Mouse (Mus musculus) kidney, embryonic 14.5 days (tissue): ENCODE measurements around the gene Kpna7. TPM values are rescaled to one million over a fixed set of nuclear protein-coding genes. Genes with fewer than 3 reads are reported as not detected.
A peak's percentile ranks its signal among the peaks of the same experiment; 100 is the strongest.

Experiments
- ATAC-seq: fragments of 200-750 bp; cut with Nextera tagmentation; 2 replicates; pipeline ENCODE4 v1.8.0; 2017; ENCODE audit warnings: moderate number of reproducible peaks, mild to moderate bottlenecking, moderate TSS enrichment, moderate library complexity; ENCODE audit not compliant: low FRiP score, low TSS enrichment
- H3K27ac ChIP-seq: fragments of 300-500 bp; sonication (generic); 2 replicates; pipeline ENCODE4 v1.5.1; 2014; ENCODE audit warnings: low read depth, mild to moderate bottlenecking, low read length, moderate library complexity, mixed read lengths
- H3K27me3 ChIP-seq: fragments of 300-500 bp; sonication (generic); 2 replicates; pipeline ENCODE4 v1.6.1; 2014; ENCODE audit warnings: mild to moderate bottlenecking, low read length; ENCODE audit not compliant: control insufficient read depth, insufficient read depth
- H3K36me3 ChIP-seq: fragments of 300-500 bp; sonication (generic); 2 replicates; pipeline ENCODE4 v1.6.1; 2014; ENCODE audit warnings: low read length, mixed read lengths; ENCODE audit not compliant: control insufficient read depth, insufficient read depth
- H3K4me1 ChIP-seq: fragments of 300-500 bp; sonication (generic); 2 replicates; pipeline ENCODE4 v1.6.1; 2014; ENCODE audit warnings: low read length, mixed read lengths; ENCODE audit not compliant: control insufficient read depth, insufficient read depth
- H3K4me2 ChIP-seq: fragments of 300-500 bp; sonication (generic); replicated peaks from 2 replicates; pipeline ENCODE4 v1.6.1; 2014; ENCODE audit warnings: low read depth, mild to moderate bottlenecking, low read length
- H3K4me3 ChIP-seq: fragments of 300-500 bp; sonication (generic); 2 replicates; pipeline ENCODE4 v1.5.1; 2014; ENCODE audit warnings: mild to moderate bottlenecking, low read length
- H3K9ac ChIP-seq: fragments of 300-500 bp; sonication (generic); 2 replicates; pipeline ENCODE4 v1.6.1; 2014; ENCODE audit warnings: low read depth, mild to moderate bottlenecking, low read length, moderate library complexity
- H3K9me3 ChIP-seq: fragments of 300-500 bp; sonication (generic); 2 replicates; pipeline ENCODE4 v1.6.1; 2016; ENCODE audit warnings: low read length; ENCODE audit not compliant: control insufficient read depth
- WGBS: fragments of 180-500 bp; shearing (Covaris S2); extraction: QIAGEN DNeasy Blood & Tissue Kit; methylation state at CpG from one replicate; pipeline ENCODE4 v1.1.7; 2014; 5-methylcytosine and 5-hydroxymethylcytosine counted together
- polyA plus RNA-seq: library from polyadenylated mRNA; unstranded; fragments of >200 nt; fragmentation: Nextera tagmentation; extraction: Ambion mirVana; gene quantifications from 2 replicates; pipeline ENCODE4 v1.2.1, GENCODE M21; 2014

Kpna7 gene
- polyA plus RNA-seq, 1 experiment from 2014 or later, result not detected

GRCm38 (mm10) chr5:144978533-144979107 lies 105.2 kb downstream of the Kpna7 start:
- H3K9me3 ChIP-seq, result no peaks in the 10 kb centered on the region; the same call in 1 of the 2 replicates
- H3K4me2 ChIP-seq, result no peak overlapping the region
- no peak overlapping the region for H3K9ac ChIP-seq
- 70% methylated on average over 10 of the region's 10 CpGs for WGBS
- H3K4me3 ChIP-seq, result no peak overlapping the region
- H3K36me3 ChIP-seq, result no peaks in the 10 kb centered on the region
- no peaks in the 10 kb centered on the region for H3K27me3 ChIP-seq
- no peaks in the 10 kb centered on the region for H3K4me1 ChIP-seq
- no peak for ATAC-seq
- H3K27ac ChIP-seq, result no peak overlapping the region; the same call in 1 of the 2 replicates

- Histone ChIP-seq H3K9me3 (no peaks in the 10 kb centered on the region), H3K36me3 (no peaks in the 10 kb centered on the region), H3K4me3 (no peak overlapping the region), H3K27me3 (no peaks in the 10 kb centered on the region), H3K4me2 (no peak overlapping the region), H3K27ac (no peak overlapping the region), H3K9ac (no peak overlapping the region), H3K4me1 (no peaks in the 10 kb centered on the region)
- ATAC-seq, result no peak
- 85% methylated on average over 3 of the region's 3 CpGs for WGBS
These were observed 112.6 kb downstream of the Kpna7 start for GRCm38 (mm10) chr5:144971266-144971665.

GRCm38 (mm10) chr5:144965639-144966351 lies 118.0 kb downstream of the Kpna7 start, which contains the start of gene Smurf1:
Smurf1 (minus strand) TSS chr5:144965847.
- H3K9ac ChIP-seq, result peak within 1 kb of the TSS; percentile 95
- H3K27ac ChIP-seq, result peak within 1 kb of the TSS; percentile 82
- no peaks in the 10 kb centered on the region for H3K27me3 ChIP-seq
- no peaks in the 10 kb centered on the region for H3K36me3 ChIP-seq
- H3K4me1 ChIP-seq, result peaks cover 16% of the 10 kb centered on the region
- ATAC-seq, result peak; percentile 73
- peak within 1 kb of the TSS; percentile 75 for H3K4me2 ChIP-seq
- WGBS, result under 1% methylated on average over 87 of the region's 89 CpGs
- no peaks in the 10 kb centered on the region for H3K9me3 ChIP-seq
- H3K4me3 ChIP-seq, result peak within 1 kb of the TSS; percentile 89

GRCm38 (mm10) chr5:144964872-144965638 lies 118.8 kb downstream of the Kpna7 start:
- Histone ChIP-seq H3K9ac (peak overlapping the region; percentile 95), H3K4me3 (peak overlapping the region; percentile 89), H3K27me3 (no peaks in the 10 kb centered on the region), H3K4me2 (peak overlapping the region; percentile 75), H3K36me3 (no peaks in the 10 kb centered on the region), H3K4me1 (peaks cover 16% of the 10 kb centered on the region), H3K9me3 (no peaks in the 10 kb centered on the region), H3K27ac (peak overlapping the region; percentile 82)
- 2% methylated on average over 32 of the region's 56 CpGs for WGBS
- peak; percentile 71 for ATAC-seq

GRCm38 (mm10) chr5:144964465-144964864 lies 119.4 kb downstream of the Kpna7 start:
- Histone ChIP-seq H3K4me1 (peaks cover 16% of the 10 kb centered on the region), H3K36me3 (no peaks in the 10 kb centered on the region), H3K4me3 (peak overlapping the region; percentile 89), H3K27ac (no peak overlapping the region), H3K27me3 (no peaks in the 10 kb centered on the region), H3K9me3 (no peaks in the 10 kb centered on the region), H3K4me2 (peak overlapping the region; percentile 75), H3K9ac (no peak overlapping the region)
- ATAC-seq, result peak; percentile 68
- 24% methylated on average over 7 of the region's 8 CpGs for WGBS

GRCm38 (mm10) chr5:144963817-144964261 lies 120.0 kb downstream of the Kpna7 start:
- no peaks in the 10 kb centered on the region for H3K36me3 ChIP-seq
- H3K4me2 ChIP-seq, result peak overlapping the region; percentile 75
- peak overlapping the region; percentile 18; the same call in 1 of the 2 replicates for H3K9ac ChIP-seq
- peak overlapping the region; percentile 79 for H3K27ac ChIP-seq
- 4% methylated on average over 13 of the region's 13 CpGs for WGBS
- no peaks in the 10 kb centered on the region for H3K9me3 ChIP-seq
- peaks cover 18% of the 10 kb centered on the region for H3K4me1 ChIP-seq
- peak; percentile 22; the same call in 1 of the 2 replicates for ATAC-seq
- peak overlapping the region; percentile 15 for H3K4me3 ChIP-seq
- no peaks in the 10 kb centered on the region for H3K27me3 ChIP-seq

- H3K4me3 ChIP-seq, result peak overlapping the region; percentile 15
- peak overlapping the region; percentile 75 for H3K4me2 ChIP-seq
- WGBS, result 40% methylated on average over 3 of the region's 3 CpGs
- H3K27me3 ChIP-seq, result no peaks in the 10 kb centered on the region
- peaks cover 21% of the 10 kb centered on the region for H3K4me1 ChIP-seq
- H3K27ac ChIP-seq, result peak overlapping the region; percentile 79
- H3K9me3 ChIP-seq, result no peaks in the 10 kb centered on the region
- peak overlapping the region; percentile 18; the same call in 1 of the 2 replicates for H3K9ac ChIP-seq
- no peaks in the 10 kb centered on the region for H3K36me3 ChIP-seq
- ATAC-seq, result no peak
These were observed 120.4 kb downstream of the Kpna7 start for GRCm38 (mm10) chr5:144963401-144963800.

GRCm38 (mm10) chr5:144958271-144958670 lies 125.6 kb downstream of the Kpna7 start:
- Histone ChIP-seq H3K9ac (no peak overlapping the region), H3K4me2 (no peak overlapping the region), H3K9me3 (no peaks in the 10 kb centered on the region), H3K36me3 (no peaks in the 10 kb centered on the region), H3K27ac (no peak overlapping the region), H3K27me3 (no peaks in the 10 kb centered on the region), H3K4me3 (no peak overlapping the region), H3K4me1 (peaks cover 13% of the 10 kb centered on the region; the same call in 1 of the 2 replicates)
- 76% methylated on average over 9 of the region's 9 CpGs for WGBS
- no peak for ATAC-seq
